Mouse (Mus musculus): ENCODE data around the gene Ugt1a8. TPM values are rescaled to one million over a fixed set of nuclear protein-coding genes. Genes with fewer than 3 reads are reported as not detected.

The Ugt1a8 gene
- polyA plus RNA-seq, 1 experiment from 2014 or later: not detected

Other genes with a start within 250 kb of the Ugt1a8 start
- 30.0 and 33.6 TPM in 2 replicates for gene Dgkd, start 234.5 kb upstream of the Ugt1a8 start, polyA plus RNA-seq (2015; fragmentation: Nextera tagmentation; extraction: Ambion mirVana)
- 38.7 and 42.6 TPM in 2 replicates for gene Usp40, start 79.3 kb upstream of the Ugt1a8 start, polyA plus RNA-seq (2015; fragmentation: Nextera tagmentation; extraction: Ambion mirVana)
- gene Ugt1a10, start 32.4 kb upstream of the Ugt1a8 start, polyA plus RNA-seq (2015; fragmentation: Nextera tagmentation; extraction: Ambion mirVana): 17.5 TPM in 2 replicates
- gene Ugt1a9, start 17.0 kb upstream of the Ugt1a8 start, polyA plus RNA-seq (2015; fragmentation: Nextera tagmentation; extraction: Ambion mirVana): 4.6 and 4.7 TPM in 2 replicates
- gene Ugt1a7c, start 7.2 kb downstream of the Ugt1a8 start, polyA plus RNA-seq (2015; fragmentation: Nextera tagmentation; extraction: Ambion mirVana): 8.9 and 11.4 TPM in 2 replicates
- gene Ugt1a6b, start 15.4 kb downstream of the Ugt1a8 start, polyA plus RNA-seq (2015; fragmentation: Nextera tagmentation; extraction: Ambion mirVana): 0.16 and 0.22 TPM in 2 replicates
- gene Ugt1a6a, start 47.0 kb downstream of the Ugt1a8 start, polyA plus RNA-seq (2015; fragmentation: Nextera tagmentation; extraction: Ambion mirVana): 3.1 and 3.9 TPM in 2 replicates
- not detected in 2 replicates for gene Ugt1a5, start 78.2 kb downstream of the Ugt1a8 start, polyA plus RNA-seq (2015; fragmentation: Nextera tagmentation; extraction: Ambion mirVana)
- 27.5 and 28.9 TPM in 2 replicates for gene Ugt1a2, start 112.8 kb downstream of the Ugt1a8 start, polyA plus RNA-seq (2015; fragmentation: Nextera tagmentation; extraction: Ambion mirVana)
- 10.7 TPM in 2 replicates for gene Dnajb3, start 118.0 kb downstream of the Ugt1a8 start, polyA plus RNA-seq (2015; fragmentation: Nextera tagmentation; extraction: Ambion mirVana)
- gene Ugt1a1, start 124.1 kb downstream of the Ugt1a8 start, polyA plus RNA-seq (2015; fragmentation: Nextera tagmentation; extraction: Ambion mirVana): 1.2 and 1.8 TPM in 2 replicates
- gene Mroh2a, start 139.2 kb downstream of the Ugt1a8 start, polyA plus RNA-seq (2015; fragmentation: Nextera tagmentation; extraction: Ambion mirVana): 1.3 and 1.8 TPM in 2 replicates
- 162 and 175 TPM in 2 replicates for gene Hjurp, start 189.8 kb downstream of the Ugt1a8 start, polyA plus RNA-seq (2015; fragmentation: Nextera tagmentation; extraction: Ambion mirVana)
- gene Trpm8, start 189.8 kb downstream of the Ugt1a8 start, polyA plus RNA-seq (2015; fragmentation: Nextera tagmentation; extraction: Ambion mirVana): not detected in 2 replicates

Measured in kidney, embryonic 15.5 days (tissue).